Mouse (Mus musculus) Patski (cell line): Measurements from ENCODE around the gene March1. TPM values are rescaled to one million over a fixed set of nuclear protein-coding genes. Genes with fewer than 3 reads are reported as not detected.

ENCODE experiments used
- ATAC-seq: fragments of 100-300 bp; one replicate; pipeline ENCODE4 v1.8.0; 2021
- CTCF ChIA-PET: fragments of 350-600 bp; sonication (Branson Sonifier 250); formaldehyde crosslinking; loops from one replicate; lab custom pipeline; 2022; ENCODE audit warnings: inconsistent platforms; lab: Charles Lee
- POLR2A ChIA-PET: fragments of 350-600 bp; sonication (Branson Sonifier 250); formaldehyde crosslinking; loops from one replicate; lab custom pipeline; 2022; ENCODE audit warnings: antibody characterized with exemption, inconsistent platforms; lab: Charles Lee
- DNase-seq: peaks from one replicate; pipeline ENCODE4 v3.0.0-alpha.2; 2011; ENCODE audit warnings: low read depth, low spot score
- H3K27me3 ChIP-seq: fragments of 371-371 bp; one replicate; pipeline ENCODE4 v1.5.1; 2021
- CTCF ChIP-seq: fragments of 100-300 bp; IDR thresholded peaks from one replicate; pipeline ENCODE4 v1.5.1; 2021
- in situ Hi-C: fragments of 300-500 bp; cut with MboI; formaldehyde crosslinking; loops from 3 replicates; pipeline ENCODE4 v1.11.1; 2018; ENCODE audit warnings: low pct_unique_long_range_greater_than_20kb, mixed read lengths
- polyA plus RNA-seq: library from polyadenylated mRNA; unstranded; gene quantifications from one replicate; pipeline ENCODE4 v1.2.3, GENCODE M21; 2021

Gene March1
- polyA plus RNA-seq, 1 experiment from 2014 or later: 0.04 TPM

DNA sequence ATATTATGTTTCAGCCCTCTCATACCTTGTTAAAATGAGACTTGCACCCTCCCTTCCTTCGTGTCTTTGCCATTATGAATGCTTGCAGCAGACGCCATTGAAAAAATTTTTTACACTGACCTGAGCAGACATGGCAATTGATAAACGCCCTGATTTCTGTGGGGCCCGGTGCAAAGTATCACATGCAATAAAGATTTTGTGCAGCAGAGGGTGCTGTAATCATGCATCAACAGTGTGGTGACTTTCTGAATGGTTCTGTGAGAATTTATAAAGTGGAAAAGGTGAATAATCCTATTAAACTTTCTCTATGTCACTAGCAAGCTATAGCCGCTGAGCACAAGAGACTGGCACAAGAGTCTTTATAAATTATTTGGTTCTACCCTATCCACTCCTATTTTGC lies 833.0 kb downstream of the March1 start:
- ATAC-seq (no peak), DNase-seq (no peak)
- H3K27me3 ChIP-seq: peaks cover 27% of the 10 kb centered on the region
- peak; percentile 74 for TF ChIP-seq CTCF
- ChIA-PET POLR2A (no interaction called here), CTCF (interaction anchor here (0.7 to 3.9 kb wide), 9 partner anchors 11 to 955 kb away, joined by 3 to 24 read pairs (median 4); partner anchors contain the start of gene Npy1r)
- in situ Hi-C loops: no loop called here

DNA sequence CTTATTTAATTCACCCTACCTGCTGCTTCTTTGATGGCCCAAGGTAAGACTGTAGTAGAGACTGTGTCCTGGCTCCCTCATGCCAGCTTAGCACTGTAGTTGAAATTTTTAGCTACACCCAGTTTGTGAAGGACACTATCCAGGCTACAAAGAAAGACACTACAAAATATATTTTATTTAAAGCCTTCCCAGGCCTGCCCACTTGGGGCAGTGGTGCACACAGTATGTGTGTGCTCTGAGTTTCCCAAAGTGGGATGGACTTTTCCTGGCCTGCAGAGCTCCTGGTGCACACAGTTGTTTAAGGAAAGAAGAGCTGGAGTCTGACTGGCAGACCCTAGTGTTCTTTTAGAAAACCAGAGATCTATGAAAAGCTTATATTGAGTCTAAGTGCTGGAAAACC lies 839.4 kb downstream of the March1 start:
- ATAC-seq (peak; percentile 83), DNase-seq (no peak)
- TF ChIP-seq CTCF: peak; percentile 61
- ChIA-PET POLR2A (no interaction called here), CTCF (interaction anchor here (1.2 kb wide), 1 partner anchor 41 kb away, joined by 6 read pairs; no protein-coding TSS in a partner anchor)
- in situ Hi-C loops: no loop called here
- peaks cover 26% of the 10 kb centered on the region for H3K27me3 ChIP-seq

DNA sequence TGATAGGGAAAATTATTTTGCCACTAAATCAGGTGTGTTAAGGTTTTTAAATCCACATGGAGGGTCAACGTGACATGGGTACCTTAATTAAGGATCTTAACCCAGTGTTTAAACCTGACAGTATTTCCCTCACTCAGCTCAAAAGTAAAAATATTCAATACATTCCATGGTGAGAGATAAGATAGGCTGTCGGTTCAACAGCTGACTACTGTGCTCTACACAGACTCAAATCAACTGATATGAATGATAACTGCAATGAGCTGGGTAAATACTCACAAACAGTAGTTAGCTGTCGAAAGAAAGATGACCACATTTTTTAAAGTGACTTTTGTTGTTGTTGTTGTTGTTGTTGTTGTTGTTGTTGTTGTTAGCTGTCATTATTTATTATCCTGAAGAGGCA lies 852.1 kb downstream of the March1 start:
- in situ Hi-C loops: no loop called here
- ATAC-seq: no peak
- no peak for DNase-seq
- CTCF ChIA-PET: no interaction called here
- POLR2A ChIA-PET: no interaction called here
- TF ChIP-seq CTCF: no peak
- peaks cover 23% of the 10 kb centered on the region for H3K27me3 ChIP-seq

DNA sequence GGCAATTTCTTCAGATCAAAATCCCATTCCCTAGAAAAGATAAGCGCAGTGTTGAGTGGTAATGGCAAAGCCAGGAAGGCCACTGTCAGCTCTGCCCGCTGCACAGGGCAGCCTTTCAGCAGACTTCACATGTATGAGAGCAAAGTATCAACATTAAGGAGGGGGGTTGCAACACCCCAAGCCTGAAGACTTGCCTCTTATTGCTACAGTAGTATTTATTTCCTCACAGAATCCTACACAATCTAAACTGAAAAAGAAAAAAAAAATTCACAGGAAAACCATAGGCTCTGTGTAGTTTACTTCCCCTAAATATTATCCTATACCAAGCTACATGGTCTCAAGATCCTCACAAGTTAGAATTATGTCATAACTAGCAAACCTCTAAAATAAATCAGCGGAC lies 859.2 kb downstream of the March1 start:
- no peak for TF ChIP-seq CTCF
- ATAC-seq: no peak
- ChIA-PET POLR2A (no interaction called here), CTCF (no interaction called here)
- in situ Hi-C loops: loop anchor here (25.0 kb wide), 1 partner anchor 1740 kb away; the partner anchor contains the start of gene Msmo1
- H3K27me3 ChIP-seq: no peaks in the 10 kb centered on the region
- DNase-seq: no peak

DNA sequence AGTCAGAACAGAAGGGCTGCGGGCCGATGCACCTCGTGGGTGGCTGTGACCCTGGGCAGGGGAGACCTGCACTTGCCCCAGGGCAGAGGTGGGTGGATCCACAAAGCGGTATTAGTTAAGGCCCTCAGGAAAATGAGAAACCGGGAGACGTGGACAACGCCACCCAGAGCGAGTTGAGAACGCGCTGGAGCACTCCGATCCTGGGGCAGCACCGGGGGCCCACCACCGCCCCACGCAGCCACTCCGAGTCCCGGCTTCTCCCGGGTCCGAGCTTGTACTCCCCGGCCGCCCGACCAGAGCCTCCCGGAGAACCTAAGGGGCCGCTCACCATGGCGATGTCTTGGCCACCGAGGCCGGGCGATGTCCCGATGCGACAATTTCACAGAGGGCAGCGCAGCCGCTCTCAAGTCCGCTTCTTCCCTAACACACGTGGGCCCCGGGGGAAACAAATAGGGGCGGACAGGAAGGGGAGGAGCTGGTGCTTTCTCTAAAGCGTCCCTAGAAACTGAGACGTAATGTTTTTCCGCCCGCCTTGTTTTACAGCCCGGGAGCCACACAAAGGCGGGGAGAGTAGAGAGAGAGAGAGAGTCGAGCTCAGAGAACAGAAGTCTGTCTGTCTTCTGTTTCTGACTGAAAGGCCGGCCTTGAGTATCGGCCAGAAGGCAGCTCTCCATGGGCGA lies 868.5 kb downstream of the March1 start, which contains the start of gene Tma16:
TSS of gene Tma16 (minus strand) at position 447 of the 680 bp plus-strand sequence.
- ChIA-PET POLR2A (no interaction called here), CTCF (interaction anchor here (1.1 to 4.3 kb wide), 3 partner anchors 9 to 15 kb away, joined by 3 to 13 read pairs (median 6); no protein-coding TSS in a partner anchor)
- H3K27me3 ChIP-seq: peaks cover 8% of the 10 kb centered on the region
- DNase-seq: peak; percentile 37
- ATAC-seq: peak; percentile 93
- in situ Hi-C loops: loop anchor here (25.0 kb wide), 1 partner anchor 1749 kb away; the partner anchor contains the start of gene Msmo1
- TF ChIP-seq CTCF: no peak

DNA sequence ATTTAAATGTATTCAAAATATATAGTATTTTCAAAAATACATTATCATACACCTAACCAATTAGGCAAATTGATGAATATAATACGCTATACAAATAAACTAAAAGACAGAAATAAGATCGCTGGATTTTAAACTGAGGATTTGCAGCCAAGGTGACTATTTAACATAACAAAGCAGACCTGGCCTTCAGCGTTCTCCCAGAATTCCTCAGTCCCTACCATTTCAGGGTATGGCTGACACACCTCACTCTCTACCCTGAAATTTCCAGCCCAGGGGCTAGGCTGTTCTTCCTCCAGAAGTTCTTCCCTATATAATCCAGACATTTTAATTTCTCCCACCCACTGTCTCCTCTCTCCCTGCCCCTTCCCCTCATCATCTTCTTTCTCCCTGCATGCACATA lies 870.9 kb downstream of the March1 start:
- peaks cover 8% of the 10 kb centered on the region for H3K27me3 ChIP-seq
- ATAC-seq (no peak), DNase-seq (no peak)
- CTCF ChIA-PET: no interaction called here
- in situ Hi-C loops: loop anchor here (25.0 kb wide), 1 partner anchor 1751 kb away; the partner anchor contains the start of gene Msmo1
- POLR2A ChIA-PET: no interaction called here
- TF ChIP-seq CTCF: no peak

DNA sequence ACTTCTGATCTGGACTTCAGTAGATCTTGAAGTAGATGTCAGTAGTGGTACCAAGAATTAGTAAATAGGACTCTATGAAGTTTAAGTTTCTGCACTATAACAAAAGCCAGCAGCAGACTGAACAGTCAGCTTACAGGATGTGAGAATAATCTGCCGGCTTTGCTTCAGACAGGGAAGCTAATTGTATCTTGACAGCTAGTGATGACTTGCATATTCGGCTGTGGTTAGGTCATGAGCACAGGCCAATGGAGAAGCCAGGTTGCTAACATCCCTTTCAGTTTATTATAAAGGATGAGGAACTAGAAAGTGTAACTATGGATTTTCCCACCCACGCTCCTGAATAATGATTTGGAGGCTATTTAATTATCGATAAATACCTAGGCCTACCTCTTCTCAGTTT lies 872.9 kb downstream of the March1 start:
- no peak for TF ChIP-seq CTCF
- ATAC-seq (no peak), DNase-seq (no peak)
- H3K27me3 ChIP-seq: peaks cover 8% of the 10 kb centered on the region
- in situ Hi-C loops: loop anchor here (25.0 kb wide), 1 partner anchor 1753 kb away; the partner anchor contains the start of gene Msmo1
- ChIA-PET POLR2A (no interaction called here), CTCF (no interaction called here)

DNA sequence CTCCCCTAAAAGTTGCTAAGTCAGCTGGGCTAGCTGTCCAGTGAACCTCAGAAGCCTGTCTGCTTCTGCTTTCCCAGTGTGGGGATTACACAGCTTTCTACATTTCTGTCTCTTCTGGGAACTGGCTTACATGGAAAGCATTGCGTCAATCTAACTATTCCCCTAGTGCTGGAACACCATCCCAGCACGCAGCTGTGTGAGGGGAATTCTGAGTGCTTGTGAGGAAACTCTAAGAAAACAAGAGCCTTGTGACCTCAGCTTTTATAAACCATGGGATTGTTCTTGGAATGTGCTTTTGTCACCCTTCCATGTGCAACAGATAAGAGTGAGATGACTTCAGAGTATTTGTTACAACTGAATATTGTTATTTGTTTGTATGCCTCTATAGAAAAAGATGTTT lies 876.8 kb downstream of the March1 start:
- CTCF ChIA-PET: interaction anchor here (1.2 to 3.7 kb wide), 3 partner anchors 9 to 51 kb away, joined by 3 to 11 read pairs (median 6); partner anchors contain the start of gene Tma16

DNA sequence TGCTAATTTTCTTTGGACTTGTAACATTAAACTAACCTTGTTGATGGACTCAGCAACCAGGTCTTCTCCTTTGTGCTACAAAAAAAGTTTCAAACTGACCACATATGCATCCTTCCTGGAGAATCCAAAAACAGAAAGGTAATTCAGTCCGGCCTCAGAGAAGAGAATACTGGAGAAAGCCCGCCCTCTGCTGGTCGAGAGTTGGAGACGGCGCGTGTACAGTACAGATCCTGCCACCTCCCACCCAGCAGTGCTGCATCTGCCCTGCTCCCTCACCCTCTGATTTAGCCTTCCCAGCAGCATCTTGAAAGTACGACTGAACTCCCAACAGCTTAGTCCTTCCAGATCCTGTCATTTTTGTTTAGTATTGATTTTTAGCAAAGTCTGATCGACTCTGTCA lies 878.0 kb downstream of the March1 start:
- CTCF ChIA-PET: interaction anchor here (1.0 to 3.7 kb wide), 6 partner anchors 10 to 52 kb away, joined by 3 to 11 read pairs (median 5); partner anchors contain the start of gene Tma16
- POLR2A ChIA-PET: no interaction called here
- peaks cover 12% of the 10 kb centered on the region for H3K27me3 ChIP-seq
- DNase-seq: no peak
- peak; percentile 82 for ATAC-seq
- TF ChIP-seq CTCF: peak; percentile 76
- in situ Hi-C loops: loop anchor here (5.0 to 25.0 kb wide), 2 partner anchors 48 to 1758 kb away; partner anchors contain the start of gene Msmo1

More for the DNA sequence above, 876.8 kb downstream of the March1 start:
- in situ Hi-C loops: loop anchor here (25.0 kb wide), 1 partner anchor 1757 kb away; the partner anchor contains the start of gene Msmo1
- TF ChIP-seq CTCF: no peak
- ATAC-seq (no peak), DNase-seq (no peak)
- POLR2A ChIA-PET: interaction anchor here (0.6 to 0.7 kb wide), 2 partner anchors 15 to 1387 kb away, joined by 4 read pairs; no protein-coding TSS in a partner anchor
- peaks cover 11% of the 10 kb centered on the region for H3K27me3 ChIP-seq

DNA sequence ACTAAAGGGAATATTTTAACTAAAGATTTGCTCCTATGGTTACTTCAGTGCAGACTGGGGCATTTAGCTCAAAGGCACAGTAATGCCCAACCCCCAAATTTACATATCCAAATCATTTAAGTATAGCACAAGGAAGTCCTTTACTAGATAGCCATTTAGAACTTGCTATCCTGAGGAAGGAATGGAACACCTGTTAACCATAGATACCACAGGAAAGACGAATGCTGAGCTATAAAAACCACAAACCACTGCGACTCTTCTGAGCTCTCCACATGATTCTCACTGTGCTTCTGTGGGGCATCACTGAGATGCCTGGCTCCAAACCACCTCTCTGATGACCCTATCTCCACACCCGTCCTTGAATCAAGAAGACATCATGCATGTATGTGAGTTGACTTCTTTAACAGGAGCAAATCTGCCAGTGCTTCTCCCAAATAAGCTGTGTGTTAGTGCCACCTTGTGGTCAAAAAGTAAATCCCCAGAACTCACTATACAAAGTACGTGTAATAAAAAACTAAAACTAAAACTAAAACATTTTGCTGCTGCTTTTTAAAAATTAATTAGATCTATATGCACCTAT lies 879.4 kb downstream of the March1 start:
- ATAC-seq: peak; percentile 71

More for the DNA sequence above, 879.4 kb downstream of the March1 start:
- peaks cover 21% of the 10 kb centered on the region for H3K27me3 ChIP-seq
- in situ Hi-C loops: loop anchor here (5.0 to 25.0 kb wide), 2 partner anchors 50 to 1760 kb away; partner anchors contain the start of gene Msmo1
- no peak for DNase-seq
- TF ChIP-seq CTCF: peak; percentile 67
- CTCF ChIA-PET: interaction anchor here (0.6 to 3.7 kb wide), 12 partner anchors 10 to 1473 kb away, joined by 3 to 24 read pairs (median 4); partner anchors contain the start of gene Tma16
- POLR2A ChIA-PET: no interaction called here
